Mouse (Mus musculus) urinary bladder, adult 18-20 months (tissue): Measurements from ENCODE around the gene Tango6.

Experiments used
- DNase-seq, 2 experiments: peaks; one replicate each; pipeline ENCODE4 v3.0.0; 2022; ENCODE audit warnings: low spot score in 2 of 2, mixed read lengths in 2 of 2

Gene Tango6

GRCm38 (mm10) chr8:106817171-106817545 is 134.3 kb downstream of the Tango6 start:
- DNase-seq, result no peak

GRCm38 (mm10) chr8:106818626-106819515 is 136.0 kb downstream of the Tango6 start:
- peak in 1 of 2 experiments; percentile 14 for DNase-seq

- DNase-seq, result no peak
Measured at GRCm38 (mm10) chr8:106819581-106819980, 136.7 kb downstream of the Tango6 start.

- no peak for DNase-seq
Measured at GRCm38 (mm10) chr8:106820553-106821515, 138.0 kb downstream of the Tango6 start.

- DNase-seq, result no peak
Measured at GRCm38 (mm10) chr8:106828921-106829320, 146.1 kb downstream of the Tango6 start.

GRCm38 (mm10) chr8:106829526-106830045 is 146.7 kb downstream of the Tango6 start:
- DNase-seq, result no peak

GRCm38 (mm10) chr8:106834899-106835298 is 152.0 kb downstream of the Tango6 start:
- no peak for DNase-seq

- DNase-seq, result no peak
Measured at GRCm38 (mm10) chr8:106836525-106836924, 153.7 kb downstream of the Tango6 start.

- DNase-seq, result no peak
Measured at GRCm38 (mm10) chr8:106838803-106839202, 155.9 kb downstream of the Tango6 start.

- DNase-seq, result no peak
Measured at GRCm38 (mm10) chr8:106839209-106840001, 156.5 kb downstream of the Tango6 start.

GRCm38 (mm10) chr8:106850034-106850433 is 167.2 kb downstream of the Tango6 start:
- no peak for DNase-seq

- DNase-seq, result no peak
Measured at GRCm38 (mm10) chr8:106854534-106855241, 171.8 kb downstream of the Tango6 start.

- DNase-seq, result no peak
Measured at GRCm38 (mm10) chr8:106855242-106855562, 172.3 kb downstream of the Tango6 start.

- DNase-seq, result no peak
Measured at GRCm38 (mm10) chr8:106862845-106863244, 180.0 kb downstream of the Tango6 start.

- no peak for DNase-seq
Measured at GRCm38 (mm10) chr8:106865354-106865753, 182.5 kb downstream of the Tango6 start.

- DNase-seq, result peak in 1 of 2 experiments; percentile 30
Measured at GRCm38 (mm10) chr8:106870051-106870450, 187.2 kb downstream of the Tango6 start, which contains the start of gene Has3. Gene Has3 (plus strand): TSS chr8:106870242.

GRCm38 (mm10) chr8:106870537-106871327 is 187.9 kb downstream of the Tango6 start:
- DNase-seq, result peak in 1 of 2 experiments; percentile 74

GRCm38 (mm10) chr8:106871328-106871926 is 188.6 kb downstream of the Tango6 start:
- DNase-seq, result peak in 1 of 2 experiments; percentile 28

- DNase-seq, result peak; percentile 58 to 75
Measured at GRCm38 (mm10) chr8:106871931-106872371, 189.1 kb downstream of the Tango6 start.
